Mouse (Mus musculus): Measurements from ENCODE around the gene Zkscan7.

DNA sequence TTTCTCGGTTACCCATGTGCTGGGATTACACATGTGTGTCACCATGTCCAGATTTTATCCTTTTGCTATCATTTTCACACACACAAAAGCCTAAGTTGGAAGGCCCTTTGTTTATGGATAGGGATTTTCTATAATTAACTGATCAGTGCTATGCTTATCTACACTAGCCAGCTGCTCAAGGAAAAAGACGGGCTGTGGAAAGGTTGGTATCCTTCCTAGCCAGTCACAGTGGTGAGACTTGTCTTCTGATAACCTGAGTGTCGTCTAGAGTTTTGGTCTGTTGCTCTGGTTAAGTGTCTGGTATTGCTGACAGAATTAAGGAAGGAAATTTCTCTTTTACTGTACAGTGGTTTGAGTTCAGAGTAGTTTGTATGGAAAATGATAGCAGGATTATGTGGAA lies 43.4 kb downstream of the Zkscan7 start:
- no peak for TF ChIP-seq GATA1 (IDR thresholded peaks at IDR 0.05; ENCODE audit: borderline replicate concordance, low read length)
- no peak for TF ChIP-seq FLI1 (IDR thresholded peaks at IDR 0.05; ENCODE audit: low read length)

Data from megakaryocyte, embryonic 14.5 days (primary cell).